Mouse (Mus musculus) kidney, postnatal 36 days (tissue): Measurements from ENCODE around the gene Ttc37.

Experiments
- DNase-seq, 2 experiments: peaks; one replicate each; pipeline ENCODE4 v3.0.0; 2021 to 2022; ENCODE audit warnings: mixed read lengths in 2 of 2

The Ttc37 gene

GRCm38 (mm10) chr13:76160587-76160986 lies 62.1 kb downstream of the Ttc37 start:
- no peak for DNase-seq

GRCm38 (mm10) chr13:76174297-76174696 lies 75.8 kb downstream of the Ttc37 start:
- DNase-seq = no peak

GRCm38 (mm10) chr13:76178700-76179099 lies 80.2 kb downstream of the Ttc37 start:
- no peak for DNase-seq

GRCm38 (mm10) chr13:76187651-76188050 lies 89.1 kb downstream of the Ttc37 start:
- DNase-seq = no peak

- no peak for DNase-seq
These were observed 90.7 kb downstream of the Ttc37 start for GRCm38 (mm10) chr13:76189190-76189589.

- no peak for DNase-seq
These were observed 91.7 kb downstream of the Ttc37 start for GRCm38 (mm10) chr13:76190273-76190672.

- no peak for DNase-seq
These were observed 96.4 kb downstream of the Ttc37 start for GRCm38 (mm10) chr13:76194937-76195336.

GRCm38 (mm10) chr13:76195431-76196138 lies 97.1 kb downstream of the Ttc37 start:
- DNase-seq = no peak

GRCm38 (mm10) chr13:76197297-76197848 lies 98.8 kb downstream of the Ttc37 start:
- no peak for DNase-seq

- DNase-seq = no peak
These were observed 101.4 kb downstream of the Ttc37 start for GRCm38 (mm10) chr13:76199943-76200342.

GRCm38 (mm10) chr13:76214928-76215327 lies 116.4 kb downstream of the Ttc37 start:
- DNase-seq = no peak

- no peak for DNase-seq
These were observed 116.9 kb downstream of the Ttc37 start for GRCm38 (mm10) chr13:76215397-76215796.
